In the genomic region with DNA sequence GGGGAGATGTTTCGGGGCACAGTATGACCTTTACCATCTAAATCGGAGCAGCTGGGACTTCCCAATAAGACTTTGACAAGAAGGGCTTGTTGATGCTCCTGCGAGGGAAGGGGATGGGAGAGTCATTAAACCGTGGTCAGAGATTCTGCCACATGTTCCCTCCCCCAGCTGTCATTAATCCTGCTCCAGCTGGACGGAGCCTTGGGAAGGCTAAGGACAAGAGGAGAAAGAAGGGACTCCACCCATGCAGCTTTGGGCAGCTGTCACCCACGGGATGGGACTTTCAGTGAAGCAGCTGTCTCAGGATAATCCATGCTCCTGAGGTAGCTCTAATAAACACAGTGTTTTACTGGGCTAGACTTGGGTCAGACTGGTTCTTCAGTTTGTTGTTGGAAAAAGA, we compare ENCODE assay signal across 9 mouse cellular contexts.
DNase-seq lines count a peak whose midpoint lies in the region; ATAC-seq lines count a peak whose summit lies in the region.
"Had no signal": no experiment of that assay in that cellular context is flagged by ENCODE, and none has a peak within 500 bp of the region (broad histone marks: within the 10 kb centered on the region; RNA-seq: fewer than 3 reads in every experiment).

No protein-coding gene starts in this region.

- intact Hi-C loops in heart, postnatal 25 days (cut with DNase I), result loop anchor here (5.0 kb wide), 1 partner anchor 101 kb away; a partner anchor contains a TSS

- no peak overlapping the region for H3K9ac ChIP-seq in kidney, embryonic 14.5 days (ENCODE audit: low read depth, low read length)
- H3K9ac ChIP-seq: forebrain, embryonic 13.5 days; midbrain, embryonic 12.5 days had no signal

- 15% methylated on average over 6 of the region's 6 CpGs for WGBS in kidney, embryonic 14.5 days

- ATAC-seq in kidney, embryonic 14.5 days (ENCODE audit: low FRiP score, low TSS enrichment), result peak; percentile 87
- ATAC-seq: forebrain, embryonic 13.5 days had no signal

- no peak overlapping the region for H3K4me3 ChIP-seq in kidney, embryonic 14.5 days (ENCODE audit: low read length)
- H3K4me3 ChIP-seq: forebrain, embryonic 13.5 days; midbrain, embryonic 12.5 days had no signal

- H3K4me1 ChIP-seq in kidney, embryonic 14.5 days (ENCODE audit: control insufficient read depth, insufficient read depth, low read length), result peaks cover 38% of the 10 kb centered on the region

- no peak overlapping the region for H3K4me2 ChIP-seq in kidney, embryonic 14.5 days (replicated peaks; ENCODE audit: low read depth, low read length)
- H3K4me2 ChIP-seq: forebrain, embryonic 13.5 days; midbrain, embryonic 12.5 days had no signal

- no peak for DNase-seq in kidney, adult 18-20 months
- DNase-seq in heart, postnatal 25 days (ENCODE audit: low spot score), result peak; percentile 8
- peak; percentile 63 to 71 for DNase-seq in kidney, postnatal 4 days
- DNase-seq in skeletal muscle tissue, adult 2 months (ENCODE audit: low read depth, low spot score), result peak; percentile 27
- DNase-seq in urinary bladder, postnatal 14 days (ENCODE audit: low spot score), result no peak
- no peak for DNase-seq in urinary bladder, postnatal 25 days (ENCODE audit: low spot score)

- H3K9me3 ChIP-seq in kidney, embryonic 14.5 days (ENCODE audit: control insufficient read depth, low read length), result no peaks in the 10 kb centered on the region
- H3K9me3 ChIP-seq: forebrain, embryonic 13.5 days; midbrain, embryonic 12.5 days had no signal

- H3K27me3 ChIP-seq in kidney, embryonic 14.5 days (ENCODE audit: control insufficient read depth, insufficient read depth, low read length), result no peaks in the 10 kb centered on the region
- H3K27me3 ChIP-seq: forebrain, embryonic 13.5 days; midbrain, embryonic 12.5 days had no signal

- peak overlapping the region; percentile 34; the same call in 1 of the 2 replicates for H3K27ac ChIP-seq in kidney, embryonic 14.5 days (ENCODE audit: low read depth, low read length)
- H3K27ac ChIP-seq: forebrain, embryonic 13.5 days; midbrain, embryonic 12.5 days had no signal

- H3K36me3 ChIP-seq in kidney, embryonic 14.5 days (ENCODE audit: control insufficient read depth, insufficient read depth, low read length), result no peaks in the 10 kb centered on the region
- H3K36me3 ChIP-seq: midbrain, embryonic 12.5 days had no signal

Comparison
In these comparisons a context has a peak if more than half of its experiments do, and no peak if none do; other contexts are left out.
1. DNase-seq: peak in heart, postnatal 25 days (single experiment), kidney, postnatal 4 days (2 of 2) and skeletal muscle tissue, adult 2 months (single experiment); none in kidney, adult 18-20 months (single experiment), urinary bladder, postnatal 14 days (single experiment) and urinary bladder, postnatal 25 days (single experiment).